Mouse (Mus musculus) spleen, postnatal 10 days (tissue): ENCODE data around the gene Rora.

ENCODE experiments used
- DNase-seq, 2 experiments: peaks; one replicate each; pipeline ENCODE4 v3.0.0; 2021 to 2022; ENCODE audit warnings: low spot score in 2 of 2

Gene Rora

DNA sequence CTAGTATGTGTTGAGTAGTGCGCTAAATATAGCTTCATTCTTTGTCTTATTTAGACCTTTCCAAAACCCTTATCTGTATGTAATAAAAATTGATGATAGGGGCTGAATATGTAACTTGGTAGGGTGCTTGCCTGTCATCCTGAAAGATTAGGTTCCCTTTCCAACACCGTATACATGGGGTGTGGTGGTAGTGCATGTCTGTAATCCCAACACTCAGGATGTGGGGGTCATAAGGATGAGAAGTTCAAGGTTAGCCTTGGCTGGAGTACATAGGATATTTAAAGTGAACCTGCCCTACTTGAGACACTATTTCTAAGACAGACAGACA, 743.8 kb downstream of the Rora start:
- no peak for DNase-seq

DNA sequence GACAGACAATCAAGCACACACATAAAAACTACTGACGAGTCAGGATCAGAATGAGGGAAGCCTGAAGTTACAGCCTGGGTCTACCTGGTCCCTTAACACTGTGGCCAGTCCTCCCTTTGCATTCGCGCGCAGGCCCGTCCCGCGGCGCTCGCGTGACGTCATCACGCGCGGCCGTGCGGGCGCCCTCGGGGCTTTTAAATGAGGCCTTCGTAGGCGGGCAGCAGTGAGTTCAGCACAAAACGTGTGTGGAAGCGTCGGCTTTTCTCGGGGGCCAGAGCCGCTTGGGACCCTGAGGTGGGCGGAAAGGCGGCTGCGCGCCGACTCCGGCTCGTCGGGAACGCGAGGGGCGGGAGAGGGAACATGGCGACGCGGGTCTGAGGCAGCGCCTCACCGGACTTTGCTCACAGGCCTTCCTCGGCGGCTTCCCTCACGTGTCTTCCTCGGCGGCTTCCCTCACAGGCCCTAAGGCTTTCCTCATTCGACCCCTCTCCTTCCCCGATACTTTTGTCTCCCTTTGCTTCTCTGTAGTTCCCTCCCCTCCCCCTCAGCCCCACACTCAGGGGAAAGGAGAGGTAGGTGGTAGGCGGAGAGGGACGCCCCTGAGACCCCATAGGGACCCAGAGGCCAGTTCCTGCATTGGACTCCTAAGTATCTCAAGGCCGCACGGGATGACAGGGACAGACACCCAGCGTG, 744.3 kb downstream of the Rora start, which contains the start of gene Ice2:
Gene Ice2 (plus strand): TSS at position 147 of the 693 bp plus-strand sequence.
- DNase-seq, result peak; percentile 62 to 78

DNA sequence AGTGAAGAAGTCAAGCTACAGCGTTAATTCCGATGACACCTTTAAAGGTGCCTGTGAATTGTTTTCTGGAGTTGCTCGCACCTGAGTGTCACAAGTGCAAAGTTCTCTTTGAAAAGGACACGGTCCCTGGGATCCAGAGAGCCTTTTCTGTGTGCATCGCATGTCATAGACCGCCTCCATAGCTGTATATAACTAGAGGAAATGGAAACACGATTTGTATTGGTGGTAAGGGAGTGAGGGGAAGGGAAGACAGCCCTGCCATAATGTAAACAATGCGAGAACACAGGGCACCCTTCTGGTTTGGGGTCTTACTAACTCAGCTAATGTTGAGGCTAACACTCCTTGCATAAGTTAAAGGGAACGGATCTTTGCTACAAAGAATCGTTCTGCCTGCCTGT, 744.9 kb downstream of the Rora start:
- DNase-seq, result no peak

DNA sequence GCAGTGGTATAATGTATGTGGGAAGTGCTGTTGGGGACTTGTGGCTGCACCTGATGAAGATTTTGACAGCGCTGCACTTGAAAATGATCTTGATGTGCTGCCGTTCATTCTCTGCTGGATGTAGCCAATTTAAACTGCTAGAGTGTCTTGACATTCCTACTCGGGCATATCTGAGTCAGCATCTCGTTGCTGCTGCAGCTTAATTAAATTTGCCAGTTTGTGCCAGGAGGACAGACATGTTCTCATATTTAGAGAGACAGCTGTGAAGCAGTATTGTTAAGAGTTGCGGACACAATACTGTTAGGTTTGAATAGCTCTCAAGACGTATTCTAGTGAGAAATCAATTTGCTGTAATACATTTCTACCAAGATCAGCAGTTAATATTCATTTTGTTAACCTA, 751.1 kb downstream of the Rora start:
- DNase-seq, result no peak

DNA sequence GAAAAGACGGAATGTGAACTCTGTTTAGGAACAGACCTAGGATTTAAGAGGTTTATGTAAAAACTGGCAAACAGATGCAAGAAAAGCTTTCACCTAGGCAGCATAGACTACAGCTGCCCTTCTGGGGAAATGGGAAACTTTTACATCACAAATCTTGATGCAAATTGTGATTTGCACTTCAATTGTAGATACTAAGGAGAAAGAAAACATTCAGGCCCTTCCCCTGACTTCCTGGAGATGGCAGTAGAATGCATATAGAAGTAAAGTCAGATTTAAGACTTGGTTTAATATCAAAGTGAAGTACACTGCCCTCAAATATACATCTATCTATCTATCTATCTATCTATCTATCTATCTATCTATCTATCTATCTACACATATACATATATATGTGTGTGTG, 765.9 kb downstream of the Rora start:
- DNase-seq, result no peak

DNA sequence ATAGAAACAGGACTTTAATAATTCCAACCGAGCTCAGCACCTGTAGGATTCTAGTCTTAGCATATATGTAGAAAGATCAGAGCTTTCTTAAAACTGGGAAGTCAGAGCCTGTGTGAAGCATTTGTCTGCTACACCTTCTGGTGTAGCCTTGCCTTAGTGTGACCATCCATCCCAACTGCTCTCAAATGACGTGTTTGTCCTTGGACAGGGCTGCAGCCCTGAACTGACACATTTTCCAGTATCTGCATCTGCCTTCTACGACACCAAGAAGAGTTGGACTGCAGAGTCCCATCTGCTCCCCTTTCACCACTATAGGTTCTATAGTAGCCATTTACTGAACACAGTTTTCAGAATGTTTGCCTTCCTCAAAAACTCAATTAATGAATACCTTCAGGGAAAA, 776.9 kb downstream of the Rora start:
- no peak for DNase-seq

DNA sequence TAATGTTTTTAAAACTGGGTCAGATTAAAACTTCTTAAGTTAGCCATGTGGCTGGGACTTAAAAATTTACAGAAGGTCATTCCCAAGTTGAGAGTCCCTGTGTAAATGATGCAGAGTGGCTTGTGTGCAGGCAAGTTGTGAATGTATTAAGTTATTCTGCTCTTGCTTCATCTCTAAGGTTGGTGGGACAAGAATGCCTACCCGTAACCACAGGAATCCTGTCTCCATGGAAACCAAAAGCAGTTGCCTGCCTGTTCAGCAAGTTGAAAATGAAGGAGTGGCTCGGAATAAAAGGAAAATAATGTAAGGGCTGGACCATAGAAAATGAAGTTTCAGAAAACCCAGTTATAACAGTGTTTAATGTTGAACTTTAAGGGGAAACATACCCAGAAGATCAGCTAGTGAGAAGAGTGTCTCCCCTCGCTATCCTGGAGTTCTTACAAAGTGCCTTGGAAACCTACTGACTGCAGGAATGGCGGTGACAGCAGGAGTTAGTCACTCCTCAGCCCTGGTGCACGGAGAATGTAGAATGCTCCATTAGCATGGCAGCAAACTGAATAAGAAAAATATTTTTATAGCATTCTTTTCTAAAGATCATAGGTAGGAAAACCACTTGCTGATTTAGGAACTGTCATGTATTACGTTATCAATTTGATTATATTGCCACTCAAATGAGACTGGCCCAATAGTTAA, 778.4 kb downstream of the Rora start:
- no peak for DNase-seq

DNA sequence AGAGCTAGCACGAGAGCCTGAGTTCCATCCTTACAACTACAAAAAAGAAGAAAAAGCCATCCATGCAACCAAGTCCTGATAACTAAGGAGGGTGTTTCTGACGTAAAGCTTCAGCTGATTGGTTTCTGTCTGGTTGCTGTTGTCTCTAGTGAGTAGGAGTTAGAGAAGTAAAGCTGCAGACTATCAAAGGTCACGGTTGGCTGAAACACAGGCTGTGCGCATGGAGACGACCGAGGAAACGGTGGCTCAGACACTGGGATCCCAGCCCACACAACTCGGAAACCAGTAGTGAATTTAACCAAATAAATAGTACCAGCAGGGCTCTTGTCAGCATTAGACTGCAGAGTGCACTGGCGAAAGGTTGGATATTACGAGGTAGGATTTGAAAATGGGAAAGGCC, 781.6 kb downstream of the Rora start:
- no peak for DNase-seq

DNA sequence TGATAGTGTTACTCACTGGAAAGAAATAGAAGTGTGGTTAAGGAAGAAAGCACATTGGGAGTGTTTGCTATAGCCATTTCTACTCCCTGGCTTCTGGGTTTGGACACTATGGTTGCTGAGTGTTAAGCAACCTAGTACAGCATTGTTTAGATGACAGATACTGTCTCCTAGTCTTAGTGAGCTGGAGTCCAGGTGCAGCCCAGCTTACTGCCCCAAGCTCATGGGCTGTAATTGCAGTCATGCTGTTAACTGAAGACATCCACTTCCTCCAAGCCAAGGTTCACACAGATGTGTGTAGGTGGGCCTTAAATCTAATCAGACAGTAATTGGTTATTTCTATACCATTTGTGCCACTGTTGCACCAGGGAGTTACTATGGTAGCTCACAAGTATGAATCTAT, 782.1 kb downstream of the Rora start:
- no peak for DNase-seq
